In genomic region chr17:28207591-28208313, GRCm38 (mm10) we compare ENCODE assay signal across 8 mouse cellular contexts. TPM values are rescaled to one million over a fixed set of nuclear protein-coding genes. Genes with fewer than 3 reads are reported as not detected.
DNase-seq lines count a peak whose midpoint lies in the region; ATAC-seq lines count a peak whose summit lies in the region.

TSS of gene Def6 (plus strand) at chr17:28207778.

- H3K36me3 ChIP-seq in intestine, embryonic 14.5 days (ENCODE audit: control insufficient read depth, insufficient read depth, low read length): peaks cover 16% of the 10 kb centered on the region
- H3K36me3 ChIP-seq in liver, embryonic 12.5 days: peaks cover 9% of the 10 kb centered on the region
- peaks cover 6% of the 10 kb centered on the region; the same call in 1 of the 2 replicates for H3K36me3 ChIP-seq in stomach, embryonic 14.5 days (ENCODE audit: control insufficient read depth, insufficient read depth, low read length)

- peaks cover 14% of the 10 kb centered on the region for H3K4me1 ChIP-seq in intestine, embryonic 14.5 days (replicated peaks; ENCODE audit: control insufficient read depth, insufficient read depth, low read length)
- H3K4me1 ChIP-seq in liver, embryonic 12.5 days: peaks cover 57% of the 10 kb centered on the region
- peaks cover 12% of the 10 kb centered on the region; the same call in 1 of the 2 replicates for H3K4me1 ChIP-seq in stomach, embryonic 14.5 days (ENCODE audit: control insufficient read depth, insufficient read depth, low read length)

- DNase-seq in cerebellum, postnatal 25 days: peak; percentile 58 to 66
- no peak for DNase-seq in cerebellum, adult 9-10 months
- DNase-seq in embryo, embryonic 10.5 days (ENCODE audit: low spot score): peak; percentile 82
- DNase-seq in gonadal fat pad, adult 2 months (ENCODE audit: low read depth): no peak
- peak; percentile 87 for DNase-seq in intestine, embryonic 14.5 days (ENCODE audit: low spot score)

- peak within 1 kb of the TSS; percentile 71; the same call in 1 of the 2 replicates for H3K27ac ChIP-seq in intestine, embryonic 14.5 days (ENCODE audit: low read depth)
- H3K27ac ChIP-seq in liver, embryonic 12.5 days: peak within 1 kb of the TSS; percentile 78
- H3K27ac ChIP-seq in stomach, embryonic 14.5 days (ENCODE audit: low read length): peak within 1 kb of the TSS; percentile 73

- H3K27me3 ChIP-seq in intestine, embryonic 14.5 days (replicated peaks; ENCODE audit: control insufficient read depth, insufficient read depth, low read length): no peaks in the 10 kb centered on the region
- H3K27me3 ChIP-seq in liver, embryonic 12.5 days (replicated peaks): no peaks in the 10 kb centered on the region
- no peaks in the 10 kb centered on the region for H3K27me3 ChIP-seq in stomach, embryonic 14.5 days (ENCODE audit: control insufficient read depth, insufficient read depth, low read length)

- H3K4me2 ChIP-seq in intestine, embryonic 14.5 days (ENCODE audit: low read length): peak within 1 kb of the TSS; percentile 57
- H3K4me2 ChIP-seq in liver, embryonic 12.5 days: peak within 1 kb of the TSS; percentile 82
- H3K4me2 ChIP-seq in stomach, embryonic 14.5 days (replicated peaks; ENCODE audit: low read depth, low read length): peak within 1 kb of the TSS; percentile 71

- H3K4me3 ChIP-seq in intestine, embryonic 14.5 days (ENCODE audit: low read depth, low read length): peak within 1 kb of the TSS; percentile 29
- peak within 1 kb of the TSS; percentile 62 for H3K4me3 ChIP-seq in liver, embryonic 12.5 days
- peak within 1 kb of the TSS; percentile 28 for H3K4me3 ChIP-seq in stomach, embryonic 14.5 days (ENCODE audit: low read depth, low read length)

- 19% methylated on average over 26 of the region's 26 CpGs for WGBS in intestine, embryonic 14.5 days
- WGBS in liver, embryonic 12.5 days (ENCODE audit: insufficient replicate concordance): 3% methylated on average over 26 of the region's 26 CpGs
- 18% methylated on average over 26 of the region's 26 CpGs for WGBS in stomach, embryonic 14.5 days

- H3K9ac ChIP-seq in intestine, embryonic 14.5 days (ENCODE audit: low read length): peak within 1 kb of the TSS; percentile 45
- peak within 1 kb of the TSS; percentile 72 for H3K9ac ChIP-seq in liver, embryonic 12.5 days
- peak within 1 kb of the TSS; percentile 38 for H3K9ac ChIP-seq in stomach, embryonic 14.5 days (replicated peaks; ENCODE audit: low read depth, low read length)

- ATAC-seq in intestine, embryonic 14.5 days (replicated peaks; ENCODE audit: low FRiP score, low TSS enrichment, low read depth): peak; percentile 79
- ATAC-seq in liver, embryonic 12.5 days: peak; percentile 75
- ATAC-seq in monocyte, adult 5-6 weeks (replicated peaks; ENCODE audit: insufficient number of reproducible peaks, low FRiP score, low TSS enrichment, poor library complexity, severe bottlenecking): peak; percentile 55
- ATAC-seq in stomach, embryonic 14.5 days (ENCODE audit: insufficient number of reproducible peaks, insufficient read depth, low FRiP score, low read depth): peak; percentile 88

- H3K9me3 ChIP-seq in intestine, embryonic 14.5 days (ENCODE audit: control insufficient read depth, low read length): no peaks in the 10 kb centered on the region
- H3K9me3 ChIP-seq in liver, embryonic 12.5 days (replicated peaks): no peaks in the 10 kb centered on the region
- no peaks in the 10 kb centered on the region for H3K9me3 ChIP-seq in stomach, embryonic 14.5 days (ENCODE audit: control insufficient read depth, low read depth, low read length)

RNA-seq across cellular contexts. Expression of gene Def6, which starts in this region (rescaled TPM):
- polyA plus RNA-seq in gonadal fat pad, adult 2 months (2012; rRNA removed): 11.6 and 15.3 TPM in 2 replicates
- 1.9 and 2.6 TPM in 2 replicates for polyA plus RNA-seq in intestine, embryonic 14.5 days (2014; fragmentation: Nextera tagmentation; extraction: Ambion mirVana)
- 21.6 and 25.2 TPM in 2 replicates for polyA plus RNA-seq in liver, embryonic 12.5 days (2016; fragmentation: Nextera tagmentation; extraction: Ambion mirVana)
- total RNA-seq in monocyte, adult 5-6 weeks (2017): 96.3 to 128 TPM (median 103 TPM) in 3 replicates
- polyA plus RNA-seq in stomach, embryonic 14.5 days (2014; fragmentation: Nextera tagmentation; extraction: Ambion mirVana): 4.1 and 4.3 TPM in 2 replicates

Comparison
In these comparisons a context has a peak if more than half of its experiments do, and no peak if none do; other contexts are left out.
1. DNase-seq: peak in cerebellum, postnatal 25 days (2 of 2), embryo, embryonic 10.5 days (single experiment) and intestine, embryonic 14.5 days (single experiment); none in cerebellum, adult 9-10 months (single experiment) and gonadal fat pad, adult 2 months (single experiment).
2. Peak in every context shown above with its lines, with median percentiles within 50 percentile points of each other: ATAC-seq, H3K27ac ChIP-seq, H3K4me2 ChIP-seq, H3K4me3 ChIP-seq and H3K9ac ChIP-seq.